Mouse (Mus musculus): ENCODE data around the gene Sorbs1.

Gene Sorbs1

GRCm38 (mm10) chr19:40438907-40439306 lies 74.7 kb downstream of the Sorbs1 start:
- DNase-seq (ENCODE audit: inconsistent age in 2 of 2, low spot score in 1 of 2): no peak

GRCm38 (mm10) chr19:40437651-40438068 lies 75.9 kb downstream of the Sorbs1 start:
- DNase-seq (ENCODE audit: inconsistent age in 2 of 2, low spot score in 1 of 2): peak; percentile 39 to 70

- DNase-seq (ENCODE audit: inconsistent age in 2 of 2, low spot score in 1 of 2): peak; percentile 73 to 91
Measured at GRCm38 (mm10) chr19:40436465-40437200, 76.9 kb downstream of the Sorbs1 start.

- DNase-seq (ENCODE audit: inconsistent age in 2 of 2, low spot score in 1 of 2): no peak
Measured at GRCm38 (mm10) chr19:40435797-40436196, 77.8 kb downstream of the Sorbs1 start.

GRCm38 (mm10) chr19:40435045-40435444 lies 78.5 kb downstream of the Sorbs1 start:
- no peak for DNase-seq (ENCODE audit: inconsistent age in 2 of 2, low spot score in 1 of 2)

GRCm38 (mm10) chr19:40434042-40434869 lies 79.3 kb downstream of the Sorbs1 start:
- DNase-seq (ENCODE audit: inconsistent age in 2 of 2, low spot score in 1 of 2): no peak

- DNase-seq (ENCODE audit: inconsistent age in 2 of 2, low spot score in 1 of 2): peak in 1 of 2 experiments; percentile 53
Measured at GRCm38 (mm10) chr19:40433316-40433912, 80.2 kb downstream of the Sorbs1 start.

- peak; percentile 20 to 82 for DNase-seq (ENCODE audit: inconsistent age in 2 of 2, low spot score in 1 of 2)
Measured at GRCm38 (mm10) chr19:40431969-40432368, 81.6 kb downstream of the Sorbs1 start.

GRCm38 (mm10) chr19:40429572-40429971 lies 84.0 kb downstream of the Sorbs1 start:
- DNase-seq (ENCODE audit: inconsistent age in 2 of 2, low spot score in 1 of 2): no peak

- DNase-seq (ENCODE audit: inconsistent age in 2 of 2, low spot score in 1 of 2): no peak
Measured at GRCm38 (mm10) chr19:40429169-40429568, 84.4 kb downstream of the Sorbs1 start.

- no peak for DNase-seq (ENCODE audit: inconsistent age in 2 of 2, low spot score in 1 of 2)
Measured at GRCm38 (mm10) chr19:40426103-40426960, 87.2 kb downstream of the Sorbs1 start.

GRCm38 (mm10) chr19:40425326-40425725 lies 88.3 kb downstream of the Sorbs1 start:
- peak in 1 of 2 experiments; percentile 47 for DNase-seq (ENCODE audit: inconsistent age in 2 of 2, low spot score in 1 of 2)

- no peak for DNase-seq (ENCODE audit: inconsistent age in 2 of 2, low spot score in 1 of 2)
Measured at GRCm38 (mm10) chr19:40421037-40421436, 92.5 kb downstream of the Sorbs1 start.

- DNase-seq (ENCODE audit: inconsistent age in 2 of 2, low spot score in 1 of 2): no peak
Measured at GRCm38 (mm10) chr19:40419315-40419714, 94.3 kb downstream of the Sorbs1 start.

GRCm38 (mm10) chr19:40417155-40417821 lies 96.3 kb downstream of the Sorbs1 start:
- DNase-seq (ENCODE audit: inconsistent age in 2 of 2, low spot score in 1 of 2): no peak

GRCm38 (mm10) chr19:40415725-40416124 lies 97.9 kb downstream of the Sorbs1 start:
- no peak for DNase-seq (ENCODE audit: inconsistent age in 2 of 2, low spot score in 1 of 2)

GRCm38 (mm10) chr19:40414798-40415475 lies 98.6 kb downstream of the Sorbs1 start:
- DNase-seq (ENCODE audit: inconsistent age in 2 of 2, low spot score in 1 of 2): no peak

GRCm38 (mm10) chr19:40414386-40414785 lies 99.2 kb downstream of the Sorbs1 start:
- DNase-seq (ENCODE audit: inconsistent age in 2 of 2, low spot score in 1 of 2): no peak

- no peak for DNase-seq (ENCODE audit: inconsistent age in 2 of 2, low spot score in 1 of 2)
Measured at GRCm38 (mm10) chr19:40411379-40411813, 102.2 kb downstream of the Sorbs1 start.

- DNase-seq (ENCODE audit: inconsistent age in 2 of 2, low spot score in 1 of 2): no peak
Measured at GRCm38 (mm10) chr19:40410511-40410910, 103.1 kb downstream of the Sorbs1 start.
